Mouse (Mus musculus) myocyte (in vitro differentiated cells): ENCODE results near the gene Dirc2.

Experiments used
- CEBPB ChIP-seq: IDR thresholded peaks from 2 replicates; pipeline ENCODE4 v1.6.1; 2011; ENCODE audit warnings: mild to moderate bottlenecking, moderate library complexity; ENCODE audit not compliant: poor library complexity, insufficient read depth, severe bottlenecking
- E2F4 ChIP-seq: IDR thresholded peaks from one replicate; pipeline ENCODE4 v1.6.1; 2011; ENCODE audit warnings: mild to moderate bottlenecking, control low read depth, moderate library complexity; ENCODE audit not compliant: insufficient read depth
- MAX ChIP-seq: IDR thresholded peaks from one replicate; pipeline ENCODE4 v1.6.1; 2011; ENCODE audit warnings: low read depth, mild to moderate bottlenecking, control low read depth
- MYOD1 ChIP-seq, 3 experiments: IDR thresholded peaks; one replicate each; pipeline ENCODE4 v1.6.1; 2011; ENCODE audit warnings: control low read depth in 2 of 3, low read depth in 2 of 3, mild to moderate bottlenecking in 2 of 3, moderate library complexity in 1 of 3; ENCODE audit not compliant: insufficient read length in 2 of 3, control insufficient read depth in 1 of 3
- MYOG ChIP-seq, 3 experiments: IDR thresholded peaks; one replicate each; pipeline ENCODE4 v1.6.1; 2011; ENCODE audit warnings: control low read depth in 2 of 3, low read depth in 2 of 3, mild to moderate bottlenecking in 2 of 3; ENCODE audit not compliant: insufficient read length in 2 of 3, control insufficient read depth in 1 of 3, insufficient read depth in 1 of 3
- POLR2A ChIP-seq: IDR thresholded peaks from one replicate; pipeline ENCODE4 v1.6.1; 2011; ENCODE audit warnings: low read depth, mild to moderate bottlenecking, control low read depth, moderate library complexity; ENCODE audit not compliant: insufficient read length
- POLR2AphosphoS2 ChIP-seq: IDR thresholded peaks from one replicate; pipeline ENCODE4 v1.6.1; 2011; ENCODE audit warnings: low read depth, control low read depth; ENCODE audit not compliant: insufficient read length
- REST ChIP-seq: IDR thresholded peaks from one replicate; pipeline ENCODE4 v1.6.1; 2011; ENCODE audit warnings: mild to moderate bottlenecking, control low read depth, moderate library complexity; ENCODE audit not compliant: insufficient read depth, insufficient read length
- SRF ChIP-seq: IDR thresholded peaks from one replicate; pipeline ENCODE4 v1.6.1; 2011; ENCODE audit warnings: low read depth; ENCODE audit not compliant: control insufficient read depth, insufficient read length
- TCF12 ChIP-seq: IDR thresholded peaks from one replicate; pipeline ENCODE4 v1.6.1; 2011; ENCODE audit warnings: mild to moderate bottlenecking, control low read depth; ENCODE audit not compliant: poor library complexity, insufficient read depth, severe bottlenecking
- TCF3 ChIP-seq: IDR thresholded peaks from one replicate; pipeline ENCODE4 v1.6.1; 2011; ENCODE audit warnings: low read depth, control low read depth; ENCODE audit not compliant: insufficient read length
- USF1 ChIP-seq: IDR thresholded peaks from one replicate; pipeline ENCODE4 v1.6.1; 2011; ENCODE audit warnings: low read depth, mild to moderate bottlenecking, control low read depth, moderate library complexity

GRCm38 (mm10) chr16:35807663-35807992 lies 38.5 kb upstream of the Dirc2 start:
- TF ChIP-seq POLR2A, result no peak
- no peak for TF ChIP-seq E2F4
- no peak for TF ChIP-seq MAX
- no peak for TF ChIP-seq POLR2AphosphoS2
- no peak for TF ChIP-seq CEBPB
- TF ChIP-seq USF1, result no peak
- TF ChIP-seq MYOD1 (IDR thresholded peaks at IDR 0.05; ENCODE audit: control insufficient read depth in 1 of 3, insufficient read length in 2 of 3, low read depth in 2 of 3), result no peak
- no peak for TF ChIP-seq MYOG (IDR thresholded peaks at IDR 0.05; ENCODE audit: control insufficient read depth in 1 of 3, insufficient read depth in 1 of 3, insufficient read length in 2 of 3, low read depth in 2 of 3)
- TF ChIP-seq TCF12, result no peak
- no peak for TF ChIP-seq TCF3
- no peak for TF ChIP-seq REST
- TF ChIP-seq SRF, result no peak
